Mouse (Mus musculus) bone marrow macrophage, adult 2 months (primary cell): ENCODE measurements around the gene Atp2c2. TPM values are rescaled to one million over a fixed set of nuclear protein-coding genes. Genes with fewer than 3 reads are reported as not detected.

Source experiments
- H3K27ac ChIP-seq: 2 replicates; pipeline ENCODE4 v1.5.1; 2012; ENCODE audit warnings: low read depth, low read length; ENCODE audit not compliant: insufficient read depth
- H3K4me1 ChIP-seq: 2 replicates; pipeline ENCODE4 v1.6.1; 2012; ENCODE audit warnings: low read length; ENCODE audit not compliant: control insufficient read depth, insufficient read depth
- H3K4me3 ChIP-seq: 2 replicates; pipeline ENCODE4 v1.5.1; 2012; ENCODE audit warnings: mild to moderate bottlenecking, low read length, moderate library complexity; ENCODE audit not compliant: insufficient read depth
- CTCF ChIP-seq: IDR thresholded peaks from 2 replicates; pipeline ENCODE4 v1.5.1; 2012; ENCODE audit warnings: low read depth, mild to moderate bottlenecking, low read length, moderate library complexity
- POLR2A ChIP-seq: IDR thresholded peaks from 2 replicates; pipeline ENCODE4 v1.6.1; 2012; ENCODE audit warnings: mild to moderate bottlenecking, low read depth, low read length, borderline replicate concordance
- polyA plus RNA-seq: library from polyadenylated mRNA; stranded (reverse); fragments of >200 nt; gene quantifications from 2 replicates; pipeline ENCODE4 v1.2.4, GENCODE M21; 2012; ENCODE audit not compliant: missing spikeins, insufficient read depth, insufficient read length

The Atp2c2 gene
- polyA plus RNA-seq, 1 experiment: not detected

- Histone ChIP-seq H3K4me3 (no peak overlapping the region), H3K27ac (peak overlapping the region; percentile 33), H3K4me1 (peaks cover 14% of the 10 kb centered on the region)
- no peak for TF ChIP-seq CTCF
These were observed 92.2 kb downstream of the Atp2c2 start for GRCm38 (mm10) chr8:119791804-119792704.

GRCm38 (mm10) chr8:119794689-119795088, 94.9 kb downstream of the Atp2c2 start:
- peaks cover 23% of the 10 kb centered on the region for H3K4me1 ChIP-seq
- H3K27ac ChIP-seq: no peak overlapping the region
- TF ChIP-seq POLR2A: no peak
- no peak for TF ChIP-seq CTCF
- H3K4me3 ChIP-seq: no peak overlapping the region

- TF ChIP-seq POLR2A (no peak), CTCF (no peak)
- H3K4me1 ChIP-seq: peaks cover 23% of the 10 kb centered on the region
- H3K4me3 ChIP-seq: no peak overlapping the region
- H3K27ac ChIP-seq: no peak overlapping the region
These were observed 95.8 kb downstream of the Atp2c2 start for GRCm38 (mm10) chr8:119795651-119796050.

GRCm38 (mm10) chr8:119798170-119798964, 98.6 kb downstream of the Atp2c2 start:
- H3K4me1 ChIP-seq: peaks cover 8% of the 10 kb centered on the region
- TF ChIP-seq CTCF (no peak), POLR2A (no peak)
- peak overlapping the region; percentile 40 for H3K4me3 ChIP-seq
- no peak overlapping the region for H3K27ac ChIP-seq

- no peak for TF ChIP-seq CTCF
- TF ChIP-seq POLR2A: no peak
- Histone ChIP-seq H3K27ac (no peak overlapping the region), H3K4me1 (peaks cover 8% of the 10 kb centered on the region), H3K4me3 (no peak overlapping the region)
These were observed 99.1 kb downstream of the Atp2c2 start for GRCm38 (mm10) chr8:119798965-119799264.

- H3K4me3 ChIP-seq: no peak overlapping the region
- H3K27ac ChIP-seq: no peak overlapping the region
- peaks cover 8% of the 10 kb centered on the region for H3K4me1 ChIP-seq
- TF ChIP-seq CTCF (no peak), POLR2A (no peak)
These were observed 101.4 kb downstream of the Atp2c2 start for GRCm38 (mm10) chr8:119801168-119801567.

- Histone ChIP-seq H3K27ac (no peak overlapping the region), H3K4me1 (peaks cover 16% of the 10 kb centered on the region), H3K4me3 (no peak overlapping the region)
- TF ChIP-seq CTCF (peak; percentile 33; the same call in 1 of the 2 replicates), POLR2A (no peak)
These were observed 102.8 kb downstream of the Atp2c2 start for GRCm38 (mm10) chr8:119802592-119802991.

GRCm38 (mm10) chr8:119805275-119805674, 105.5 kb downstream of the Atp2c2 start:
- H3K27ac ChIP-seq: no peak overlapping the region
- TF ChIP-seq CTCF (no peak), POLR2A (no peak)
- H3K4me3 ChIP-seq: no peak overlapping the region
- H3K4me1 ChIP-seq: peaks cover 10% of the 10 kb centered on the region

- Histone ChIP-seq H3K27ac (no peak overlapping the region), H3K4me3 (no peak overlapping the region), H3K4me1 (peaks cover 17% of the 10 kb centered on the region)
- TF ChIP-seq POLR2A (no peak), CTCF (no peak)
These were observed 106.8 kb downstream of the Atp2c2 start for GRCm38 (mm10) chr8:119806422-119807263.

Other genes with a start within 250 kb of the Atp2c2 start
- gene Slc38a8, start 198.3 kb upstream of the Atp2c2 start, polyA plus RNA-seq: not detected in 2 replicates
- gene Mbtps1, start 141.3 kb upstream of the Atp2c2 start, polyA plus RNA-seq: 33.1 and 37.9 TPM in 2 replicates
- 29.3 and 30.7 TPM in 2 replicates for gene Hsdl1, start 124.8 kb upstream of the Atp2c2 start, polyA plus RNA-seq
- not detected in 2 replicates for gene Dnaaf1, start 124.8 kb upstream of the Atp2c2 start, polyA plus RNA-seq
- gene Taf1c, start 94.8 kb upstream of the Atp2c2 start, polyA plus RNA-seq: 7.1 TPM in 2 replicates
- not detected in 2 replicates for gene Adad2, start 87.3 kb upstream of the Atp2c2 start, polyA plus RNA-seq
- not detected in 2 replicates for gene Kcng4, start 64.3 kb upstream of the Atp2c2 start, polyA plus RNA-seq
- gene Wfdc1, start 33.6 kb upstream of the Atp2c2 start, polyA plus RNA-seq: not detected in 2 replicates
- 5.4 and 6.5 TPM in 2 replicates for gene Tldc1, start 78.4 kb downstream of the Atp2c2 start, polyA plus RNA-seq
- gene Cotl1, start 140.5 kb downstream of the Atp2c2 start, polyA plus RNA-seq: 472 and 492 TPM in 2 replicates
- 7.6 and 8.3 TPM in 2 replicates for gene Klhl36, start 162.3 kb downstream of the Atp2c2 start, polyA plus RNA-seq
- gene Usp10, start 210.4 kb downstream of the Atp2c2 start, polyA plus RNA-seq: 17.3 and 19.2 TPM in 2 replicates
- gene Gm20388, start 210.8 kb downstream of the Atp2c2 start, polyA plus RNA-seq: 32.7 and 45.3 TPM in 2 replicates